In genomic region chr4:21682421-21683150, GRCm38 (mm10) we compare ENCODE assay signal across 24 mouse cellular contexts. TPM values are rescaled to one million over a fixed set of nuclear protein-coding genes. Genes with fewer than 3 reads are reported as not detected.
"Had no signal": no experiment of that assay in that cellular context is flagged by ENCODE, and none has a peak within 500 bp of the region (broad histone marks: within the 10 kb centered on the region; RNA-seq: fewer than 3 reads in every experiment).

No protein-coding gene starts in this region.

- H3K4me2 ChIP-seq: kidney, embryonic 15.5 days; limb, embryonic 15.5 days; liver, embryonic 12.5 days; lung, embryonic 14.5 days had no signal

- ATAC-seq: liver, embryonic 12.5 days had no signal

- DNase-seq: kidney, adult 2 months; kidney, postnatal 14 days; left cerebral cortex, postnatal 4 days; lung, embryonic 14.5 days; lung, postnatal 10 days; lung, postnatal 4 days; right cerebral cortex, adult 18-20 months; right cerebral cortex, postnatal 25 days; thymus, postnatal 36 days had no signal

- H3K9ac ChIP-seq: kidney, embryonic 15.5 days; limb, embryonic 15.5 days; liver, embryonic 12.5 days; lung, embryonic 14.5 days had no signal

- H3K4me3 ChIP-seq: kidney, embryonic 15.5 days; limb, embryonic 15.5 days; liver, embryonic 12.5 days; midbrain, embryonic 10.5 days; myocyte had no signal

- H3K27ac ChIP-seq: kidney, embryonic 15.5 days; limb, embryonic 15.5 days; liver, embryonic 12.5 days; midbrain, embryonic 10.5 days had no signal

- H3K36me3 ChIP-seq: kidney, embryonic 15.5 days; limb, embryonic 15.5 days; liver, embryonic 12.5 days; midbrain, embryonic 10.5 days had no signal

- H3K9me3 ChIP-seq: kidney, embryonic 15.5 days; limb, embryonic 15.5 days; liver, embryonic 12.5 days; midbrain, embryonic 10.5 days had no signal

RNA-seq across cellular contexts. Expression of gene Prdm13, which starts 3.2 kb away (rescaled TPM):
- total RNA-seq: layer of hippocampus, adult 8-10 months; layer of hippocampus, postnatal 14 days; left cerebral cortex, adult 18-20 months; left cerebral cortex, postnatal 10 days; left cerebral cortex, postnatal 4 days; megakaryocyte, adult 5-6 weeks; neutrophil, adult 5-6 weeks had no signal
- polyA plus RNA-seq: kidney, adult 2 months; kidney, embryonic 15.5 days; large intestine, adult 2 months; limb, embryonic 15.5 days; liver, embryonic 12.5 days; liver, embryonic 16.5 days; lung, embryonic 14.5 days; myocyte; stomach, embryonic 16.5 days; thymus, postnatal 0 days had no signal
